Mouse (Mus musculus) C2C12 (cell line): Measurements from ENCODE around the gene Parg.

Experiments
- CEBPB ChIP-seq: IDR thresholded peaks from one replicate; pipeline ENCODE4 v1.6.1; 2011; ENCODE audit warnings: low read depth, mild to moderate bottlenecking, control low read depth, moderate library complexity
- CTCF ChIP-seq: IDR thresholded peaks from one replicate; pipeline ENCODE4 v1.5.1; 2011; ENCODE audit not compliant: control insufficient read depth, insufficient read depth, insufficient read length
- MAX ChIP-seq: IDR thresholded peaks from one replicate; pipeline ENCODE4 v1.6.1; 2011; ENCODE audit warnings: mild to moderate bottlenecking, control low read depth
- MYOG ChIP-seq: IDR thresholded peaks from one replicate; pipeline ENCODE4 v1.6.1; 2011; ENCODE audit not compliant: control insufficient read depth, insufficient read length; ENCODE audit errors: extremely low read depth
- USF1 ChIP-seq: IDR thresholded peaks from one replicate; pipeline ENCODE4 v1.6.1; 2011; ENCODE audit warnings: low read depth, mild to moderate bottlenecking, control low read depth, moderate library complexity

- TF ChIP-seq CTCF (no peak), USF1 (no peak), MAX (no peak), CEBPB (no peak), MYOG (no peak)
Observed at GRCm38 (mm10) chr14:32246019-32246418, 44.3 kb downstream of the Parg start.
